ENCODE assay signal across 14 mouse cellular contexts in the genomic region with DNA sequence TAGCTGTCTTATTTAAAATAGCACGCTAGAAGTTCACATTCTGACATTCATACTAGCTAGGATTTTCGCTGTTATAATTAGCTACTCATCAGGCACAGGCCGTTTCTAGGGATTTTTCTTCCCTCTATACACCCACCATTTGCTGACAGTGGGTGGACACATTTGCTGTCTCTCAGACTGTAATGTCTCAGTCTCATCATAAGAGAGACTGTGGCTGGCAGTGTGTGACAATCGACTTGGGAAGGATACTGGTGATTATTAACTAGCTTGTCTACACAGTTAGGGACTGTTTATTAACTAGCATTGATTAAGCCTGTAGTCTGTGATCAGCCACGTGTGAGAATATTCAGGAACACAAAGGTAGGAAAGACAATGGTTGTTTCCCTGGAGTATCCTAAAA.
DNase-seq lines count a peak whose midpoint lies in the region; ATAC-seq and TF ChIP-seq lines count a peak whose summit lies in the region.
"Had no signal": no experiment of that assay in that cellular context is flagged by ENCODE, and none has a peak within 500 bp of the region (broad histone marks: within the 10 kb centered on the region; RNA-seq: fewer than 3 reads in every experiment).

No protein-coding gene starts in this region.

- no peaks in the 10 kb centered on the region for H3K27me3 ChIP-seq in midbrain, embryonic 16.5 days (ENCODE audit: control insufficient read depth, insufficient read depth, low read depth, low read length)
- no peaks in the 10 kb centered on the region for H3K27me3 ChIP-seq in midbrain, embryonic 13.5 days
- H3K27me3 ChIP-seq: embryonic facial prominence, embryonic 13.5 days had no signal

- no peak overlapping the region for H3K9ac ChIP-seq in midbrain, embryonic 16.5 days (ENCODE audit: low read depth, low read length)
- H3K9ac ChIP-seq in midbrain, embryonic 13.5 days (replicated peaks) = no peak overlapping the region
- H3K9ac ChIP-seq: embryonic facial prominence, embryonic 13.5 days; limb, embryonic 12.5 days had no signal

- DNase-seq in frontal cortex, postnatal 14 days (ENCODE audit: low spot score in 2 of 2) = no peak
- peak; percentile 13 to 27 for DNase-seq in layer of hippocampus, adult 2 months (ENCODE audit: low spot score in 2 of 2)
- DNase-seq in layer of hippocampus, adult 9-11 months = no peak
- no peak for DNase-seq in urinary bladder, adult 18-20 months (ENCODE audit: low spot score in 2 of 2)
- DNase-seq: B cell, adult 2 months; thymus, postnatal 25 days had no signal

- no peak for TF ChIP-seq CTCF in layer of hippocampus, adult 2 months (conservative IDR thresholded peaks at IDR 0.05)

- H3K27ac ChIP-seq in layer of hippocampus, adult 2 months = peak overlapping the region; percentile 87
- H3K27ac ChIP-seq in midbrain, embryonic 16.5 days (ENCODE audit: low read length) = no peak overlapping the region
- no peak overlapping the region for H3K27ac ChIP-seq in midbrain, embryonic 13.5 days
- H3K27ac ChIP-seq: embryonic facial prominence, embryonic 13.5 days; kidney, postnatal 0 days; limb, embryonic 12.5 days had no signal

- peak; percentile 69 for ATAC-seq in frontal cortex, adult (ENCODE audit: low TSS enrichment)
- peak; percentile 45; the same call in 1 of the 2 replicates for ATAC-seq in midbrain, embryonic 16.5 days
- ATAC-seq in midbrain, embryonic 13.5 days = no peak
- ATAC-seq: Patski had no signal

- H3K4me3 ChIP-seq in layer of hippocampus, adult 2 months = peak overlapping the region; percentile 45
- no peak overlapping the region for H3K4me3 ChIP-seq in midbrain, embryonic 16.5 days (ENCODE audit: low read depth, low read length)
- H3K4me3 ChIP-seq in midbrain, embryonic 13.5 days (replicated peaks) = no peak overlapping the region
- H3K4me3 ChIP-seq: embryonic facial prominence, embryonic 13.5 days; limb, embryonic 12.5 days; myocyte had no signal

- WGBS in midbrain, embryonic 16.5 days = 74% methylated on average over 5 of the region's 5 CpGs
- WGBS in midbrain, embryonic 13.5 days = 81% methylated on average over 5 of the region's 5 CpGs

- peaks cover 11% of the 10 kb centered on the region for H3K4me1 ChIP-seq in midbrain, embryonic 16.5 days (ENCODE audit: control insufficient read depth, insufficient read depth, low read length)
- peaks cover 17% of the 10 kb centered on the region for H3K4me1 ChIP-seq in midbrain, embryonic 13.5 days (replicated peaks)
- H3K4me1 ChIP-seq: embryonic facial prominence, embryonic 13.5 days; limb, embryonic 12.5 days had no signal

- H3K4me2 ChIP-seq in midbrain, embryonic 16.5 days (ENCODE audit: low read length) = no peak overlapping the region
- no peak overlapping the region for H3K4me2 ChIP-seq in midbrain, embryonic 13.5 days (replicated peaks)
- H3K4me2 ChIP-seq: embryonic facial prominence, embryonic 13.5 days; limb, embryonic 12.5 days had no signal

- no peaks in the 10 kb centered on the region for H3K9me3 ChIP-seq in midbrain, embryonic 16.5 days (replicated peaks; ENCODE audit: control insufficient read depth, low read length, poor library complexity, severe bottlenecking)
- H3K9me3 ChIP-seq in midbrain, embryonic 13.5 days = no peaks in the 10 kb centered on the region
- H3K9me3 ChIP-seq: embryonic facial prominence, embryonic 13.5 days; limb, embryonic 12.5 days had no signal

- H3K36me3 ChIP-seq in midbrain, embryonic 16.5 days (ENCODE audit: control insufficient read depth, insufficient read depth, low read length) = no peaks in the 10 kb centered on the region
- no peaks in the 10 kb centered on the region for H3K36me3 ChIP-seq in midbrain, embryonic 13.5 days
- H3K36me3 ChIP-seq: embryonic facial prominence, embryonic 13.5 days; limb, embryonic 12.5 days had no signal

Comparison
In these comparisons a context has a peak if more than half of its experiments do, and no peak if none do; other contexts are left out.
1. DNase-seq: peak in layer of hippocampus, adult 2 months (2 of 2); none in frontal cortex, postnatal 14 days (0 of 2), layer of hippocampus, adult 9-11 months (single experiment) and urinary bladder, adult 18-20 months (0 of 2).